Mouse (Mus musculus): Measurements from ENCODE around the gene Ddx50. TPM values are rescaled to one million over a fixed set of nuclear protein-coding genes. Genes with fewer than 3 reads are reported as not detected.

Ddx50 gene
- polyA plus RNA-seq (2012; fragmentation: generic; extraction: Trizol): 10 to 100 TPM in 1 of 2 experiments, 1 to 10 TPM in 1; 3.1 to 29.8 TPM

GRCm38 (mm10) chr10:62650881-62651810 is at the start of gene Ddx50:
Ddx50 (minus strand) TSS chr10:62651218.

GRCm38 (mm10) chr10:62602177-62603040 is 48.6 kb downstream of the Ddx50 start, which contains the start of gene Ddx21:
Ddx21 (minus strand) TSS chr10:62602281.

GRCm38 (mm10) chr10:62578338-62579100 is 72.5 kb downstream of the Ddx50 start, which contains the start of gene Kif1bp:
Kif1bp (minus strand) TSS chr10:62578457.

Other genes with a start within 250 kb of the Ddx50 start
- gene Hkdc1, start 228.7 kb downstream of the Ddx50 start, polyA plus RNA-seq (2012; fragmentation: generic; extraction: Trizol): under 1 TPM in 1 of 2 experiments, not detected in 1; 0.21 TPM
- under 1 TPM; 0.15 to 0.20 TPM for gene 4930507D05Rik, start 201.7 kb downstream of the Ddx50 start, polyA plus RNA-seq (2012; fragmentation: generic; extraction: Trizol)
- gene Supv3l1, start 201.5 kb downstream of the Ddx50 start, polyA plus RNA-seq (2012; fragmentation: generic; extraction: Trizol): 10 to 100 TPM; 25.6 to 26.5 TPM
- 10 to 100 TPM in 1 of 2 experiments, 1 to 10 TPM in 1; 2.9 to 21.0 TPM for gene Vps26a, start 164.4 kb downstream of the Ddx50 start, polyA plus RNA-seq (2012; fragmentation: generic; extraction: Trizol)
- under 1 TPM in 1 of 2 experiments, not detected in 1; 0.46 TPM for gene Srgn, start 123.8 kb downstream of the Ddx50 start, polyA plus RNA-seq (2012; fragmentation: generic; extraction: Trizol)
- 10 to 100 TPM; 10.4 to 47.4 TPM for gene Kif1bp, start 72.8 kb downstream of the Ddx50 start, polyA plus RNA-seq (2012; fragmentation: generic; extraction: Trizol)
- 10 to 100 TPM in 1 of 2 experiments, 1 to 10 TPM in 1; 9.7 to 11.3 TPM for gene Ddx21, start 48.9 kb downstream of the Ddx50 start, polyA plus RNA-seq (2012; fragmentation: generic; extraction: Trizol)
- gene Stox1, start 74.9 kb upstream of the Ddx50 start, polyA plus RNA-seq (2012; fragmentation: generic; extraction: Trizol): under 1 TPM; 0.01 to 0.02 TPM
- gene Ccar1, start 141.1 kb upstream of the Ddx50 start, polyA plus RNA-seq (2012; fragmentation: generic; extraction: Trizol): 10 to 100 TPM in 1 of 2 experiments, 1 to 10 TPM in 1; 4.6 to 17.5 TPM

Data from C3H10T1/2 (cell line).